Mouse (Mus musculus): Measurements from ENCODE around the gene Elf1.

Gene Elf1

DNA sequence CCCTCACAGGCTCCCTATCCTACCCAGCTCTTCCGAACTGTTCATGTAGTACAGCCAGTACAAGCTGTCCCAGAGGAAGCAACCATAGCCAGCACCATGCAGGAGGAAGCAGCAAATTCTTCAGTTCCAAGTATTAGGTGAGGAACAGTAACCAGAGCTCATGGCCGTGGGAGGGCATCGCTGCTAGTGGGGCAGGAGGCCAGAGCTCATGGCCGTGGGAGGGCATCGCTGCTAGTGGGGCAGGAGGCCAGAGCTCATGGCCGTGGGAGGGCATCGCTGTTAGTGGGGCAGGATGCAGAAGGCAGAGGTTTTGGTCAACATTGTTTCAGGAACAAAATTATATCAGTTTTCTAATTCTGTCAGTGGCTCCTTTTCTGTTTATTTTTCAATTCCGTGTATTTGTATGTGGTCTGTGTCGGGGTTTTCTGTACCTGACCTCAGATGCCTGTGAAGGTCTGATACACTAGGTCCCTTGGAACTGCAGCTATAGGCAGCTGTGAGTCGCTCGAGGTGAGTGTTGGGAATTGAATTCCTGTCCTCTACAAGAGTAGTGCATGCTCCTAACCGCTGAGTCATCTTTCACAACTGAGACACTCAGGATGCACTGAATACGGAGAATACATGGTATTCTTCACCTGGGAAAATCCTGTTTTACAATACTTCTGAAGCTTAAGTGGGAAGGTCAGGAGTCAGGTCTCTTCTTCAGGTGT is 92.6 kb downstream of the Elf1 start:
- no peak for DNase-seq (ENCODE audit: low spot score)

DNA sequence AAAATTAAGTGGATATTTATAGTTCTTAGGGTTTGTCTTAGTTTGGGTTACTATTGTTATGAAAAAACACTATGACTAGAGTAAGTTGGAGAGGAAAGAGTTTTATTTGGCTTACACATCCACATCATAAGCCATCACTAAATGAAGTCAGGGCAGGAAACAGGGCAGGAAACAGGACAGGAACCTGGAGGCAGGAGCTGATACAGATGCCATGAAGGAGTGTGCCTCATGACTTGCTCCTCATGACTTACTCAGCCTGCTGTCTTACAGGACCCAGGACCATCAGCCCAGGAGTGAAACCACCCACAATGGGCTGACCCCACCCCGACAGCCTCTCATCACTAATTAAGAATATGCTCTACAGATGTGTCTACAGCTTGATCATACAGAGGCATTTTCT is 93.4 kb downstream of the Elf1 start:
- no peak for DNase-seq (ENCODE audit: low spot score)

DNA sequence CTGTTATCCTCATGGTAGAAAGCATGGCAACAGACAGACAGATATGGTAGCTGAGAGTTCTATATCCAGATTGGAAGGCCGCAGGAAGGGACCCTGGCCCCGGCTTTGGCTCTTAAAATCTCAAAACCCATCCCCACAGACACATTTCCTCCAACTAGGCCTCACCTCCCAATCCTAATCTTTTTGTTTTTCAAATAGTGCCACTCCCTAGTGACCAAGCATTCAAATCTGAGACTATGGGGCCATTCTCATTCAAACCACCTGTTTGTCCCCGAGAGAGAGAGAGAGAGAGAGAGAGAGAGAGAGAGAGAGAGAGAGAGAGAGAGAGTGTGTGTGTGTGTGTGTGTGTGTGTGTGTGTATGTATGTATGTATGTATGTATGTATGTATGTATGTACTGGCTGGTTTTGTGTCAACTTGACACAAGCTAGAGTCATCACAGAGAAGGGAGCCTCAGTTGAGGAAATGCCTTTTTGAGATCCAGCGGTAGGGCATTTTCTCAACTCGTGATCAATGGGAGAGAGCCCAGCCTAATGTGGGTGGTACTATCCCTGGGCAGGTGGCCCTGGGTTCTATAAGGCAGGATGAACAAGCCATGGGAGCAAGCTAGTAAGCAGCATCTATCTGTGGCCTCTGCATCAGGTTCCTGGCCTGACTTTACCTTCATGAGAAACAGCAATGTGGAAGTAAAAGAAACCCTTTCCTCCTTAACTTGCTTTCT is 102.7 kb downstream of the Elf1 start:
- no peak for DNase-seq (ENCODE audit: low spot score)

DNA sequence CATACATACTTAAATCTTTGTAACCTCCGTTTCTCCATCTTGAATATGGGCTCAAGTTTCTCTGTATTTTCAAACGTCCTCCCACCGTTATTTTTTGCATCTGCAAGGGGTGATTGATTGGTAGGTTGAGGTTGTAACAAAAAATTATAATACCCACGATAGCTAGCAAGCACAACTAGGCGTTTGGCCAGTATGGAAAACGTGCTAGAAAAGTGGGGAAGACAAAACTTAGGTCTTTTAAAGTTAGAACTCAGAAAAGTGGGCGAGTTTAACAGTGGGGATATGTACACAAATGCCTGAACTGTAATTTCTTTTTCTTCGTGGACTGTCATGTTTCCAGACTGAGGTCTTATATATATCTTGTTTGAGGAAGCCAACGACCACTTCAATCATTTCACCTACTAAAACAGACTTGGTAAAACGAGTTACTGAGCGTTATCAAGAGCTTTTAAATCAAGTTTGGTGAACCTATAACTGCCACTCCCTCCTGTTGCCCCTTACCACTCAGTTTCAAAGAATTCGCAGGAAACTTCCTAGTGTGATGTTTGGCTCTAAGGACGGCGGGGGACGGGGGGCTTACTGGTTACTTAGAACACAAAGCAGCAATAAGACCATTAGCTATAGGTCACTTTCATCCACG is 105.6 kb downstream of the Elf1 start:
- no peak for DNase-seq (ENCODE audit: low spot score)

DNA sequence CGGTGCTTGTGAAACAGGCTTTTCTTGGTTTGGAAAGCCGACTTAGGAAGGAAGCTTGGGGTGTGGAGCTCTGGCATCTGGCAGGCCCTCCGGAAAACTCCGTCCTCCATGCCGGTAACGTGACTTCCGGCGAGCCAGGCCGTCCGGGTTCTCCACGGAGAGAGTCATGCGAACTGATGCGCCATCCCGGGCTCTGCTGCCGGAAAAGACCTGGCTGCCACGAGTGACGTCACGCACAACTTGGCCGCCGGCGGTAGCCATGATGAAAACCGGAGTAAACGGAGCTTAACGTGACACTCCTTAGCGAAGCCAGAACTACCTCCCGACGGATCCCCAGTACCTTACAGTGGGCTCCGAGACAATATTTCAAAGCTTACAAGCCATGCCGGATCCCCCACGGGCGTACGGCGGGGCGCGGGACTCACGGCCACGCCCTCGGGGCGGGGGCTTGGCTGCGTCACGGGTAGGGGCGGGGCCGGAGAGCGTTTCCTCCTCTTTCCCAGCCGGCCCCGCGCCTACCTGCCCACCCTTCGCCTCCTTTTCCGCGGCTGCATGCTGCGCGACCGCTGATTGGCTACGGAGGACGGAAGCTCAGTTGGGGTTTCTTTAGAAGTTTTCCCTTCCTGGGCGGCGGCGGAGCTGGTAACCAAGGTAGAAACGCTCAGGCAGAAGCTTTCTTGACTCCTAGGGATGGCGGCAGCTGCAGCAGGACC is 106.3 kb downstream of the Elf1 start, which contains the start of gene Sugt1:
Gene Sugt1 (plus strand): TSS at position 553 of the 713 bp plus-strand sequence.
- DNase-seq (ENCODE audit: low spot score) = peak; percentile 97

DNA sequence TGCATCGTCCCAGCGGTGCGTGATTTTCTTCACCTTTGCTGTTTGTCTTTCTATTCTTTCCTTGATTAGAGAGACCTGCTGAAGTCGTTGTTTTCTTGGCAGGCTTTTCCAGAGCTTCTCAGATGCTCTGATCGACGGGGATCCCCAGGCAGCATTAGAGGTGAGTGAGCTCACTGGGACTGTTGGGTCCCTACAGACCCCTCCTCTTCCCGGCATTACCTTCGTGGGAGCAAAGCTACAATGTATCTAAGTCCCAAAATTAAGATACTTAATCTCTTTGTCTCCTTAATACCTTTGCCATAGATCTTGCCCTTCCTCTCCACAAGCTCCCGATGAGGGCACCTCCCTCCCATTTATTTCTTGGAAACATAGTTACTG is 106.8 kb downstream of the Elf1 start:
- DNase-seq (ENCODE audit: low spot score) = no peak

DNA sequence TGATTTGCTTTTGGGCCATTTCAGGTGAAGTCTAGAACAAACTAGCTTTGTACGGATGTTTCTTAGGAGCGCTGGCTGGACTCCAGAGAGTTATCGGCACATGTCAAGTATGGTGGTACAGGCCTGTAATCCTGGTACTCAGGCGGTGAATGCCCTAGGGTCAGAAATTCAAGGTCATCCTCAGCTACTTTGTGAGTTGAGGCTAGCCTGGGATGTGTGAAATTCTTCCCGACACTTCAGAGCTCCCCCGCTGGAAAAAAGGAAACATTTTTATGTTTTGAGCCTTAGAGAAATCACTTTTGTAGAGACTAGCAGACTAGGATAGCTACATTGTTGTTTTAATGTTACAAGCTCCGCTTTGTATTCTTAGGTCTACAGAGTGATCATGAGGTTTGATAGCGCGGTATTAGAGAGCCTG is 107.5 kb downstream of the Elf1 start:
- DNase-seq (ENCODE audit: low spot score) = no peak

DNA sequence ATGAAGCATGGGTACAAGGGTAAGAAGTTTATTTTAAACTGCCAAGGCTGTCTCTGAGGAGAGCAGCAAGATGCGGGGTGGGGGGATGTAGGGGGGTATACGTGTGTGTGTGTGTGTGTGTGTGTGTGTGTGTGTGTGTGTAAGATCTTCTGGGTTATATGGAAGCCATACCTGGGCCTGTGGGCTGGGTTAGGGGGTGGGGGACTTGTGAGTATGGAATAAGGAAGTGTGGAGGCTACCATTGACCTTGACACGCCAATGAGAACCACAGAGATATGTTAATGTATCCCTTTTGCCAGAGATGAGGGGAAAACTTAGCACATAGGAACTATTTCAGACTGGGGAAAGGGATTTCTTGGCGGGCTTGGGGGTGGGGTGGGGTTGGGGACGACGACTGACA is 108.4 kb downstream of the Elf1 start:
- DNase-seq (ENCODE audit: low spot score) = no peak

DNA sequence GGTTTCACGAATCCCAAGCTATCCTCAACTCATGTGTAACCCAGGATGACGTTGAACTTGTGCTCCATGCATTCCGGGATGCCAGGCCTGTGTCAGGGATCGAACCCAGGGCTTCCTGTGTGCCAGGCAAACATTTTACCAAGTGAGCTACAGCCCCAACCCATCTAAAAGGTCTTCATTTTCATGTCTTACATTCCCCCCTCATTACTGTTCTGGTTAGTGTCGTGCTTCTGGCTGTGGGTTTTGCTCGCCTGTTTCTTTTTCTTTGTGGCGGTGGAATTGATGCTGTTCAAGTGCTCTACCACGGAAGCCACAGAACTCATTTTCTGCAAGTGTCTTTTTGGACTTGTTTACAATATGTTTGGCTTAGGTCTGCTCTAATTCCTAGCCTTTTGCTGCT is 109.9 kb downstream of the Elf1 start:
- no peak for DNase-seq (ENCODE audit: low spot score)

DNA sequence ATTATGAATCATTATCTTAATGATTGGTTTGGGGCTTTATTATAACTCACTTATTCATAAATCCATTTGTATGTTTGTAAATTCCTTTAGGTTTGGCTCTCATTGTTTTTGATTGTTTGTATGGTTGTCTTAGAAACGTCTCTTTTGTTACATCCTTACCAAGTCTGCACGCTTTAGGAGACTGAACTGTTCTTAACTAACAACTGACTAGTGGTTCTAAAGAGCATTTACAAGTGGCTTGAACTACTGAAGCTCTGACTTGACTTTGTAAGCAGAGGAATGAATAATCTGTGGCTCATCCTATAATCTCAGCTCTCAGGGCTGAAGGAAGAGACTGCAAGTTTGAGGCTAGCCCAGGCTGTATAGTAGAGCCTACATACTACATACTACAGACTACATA is 110.6 kb downstream of the Elf1 start:
- no peak for DNase-seq (ENCODE audit: low spot score)

DNA sequence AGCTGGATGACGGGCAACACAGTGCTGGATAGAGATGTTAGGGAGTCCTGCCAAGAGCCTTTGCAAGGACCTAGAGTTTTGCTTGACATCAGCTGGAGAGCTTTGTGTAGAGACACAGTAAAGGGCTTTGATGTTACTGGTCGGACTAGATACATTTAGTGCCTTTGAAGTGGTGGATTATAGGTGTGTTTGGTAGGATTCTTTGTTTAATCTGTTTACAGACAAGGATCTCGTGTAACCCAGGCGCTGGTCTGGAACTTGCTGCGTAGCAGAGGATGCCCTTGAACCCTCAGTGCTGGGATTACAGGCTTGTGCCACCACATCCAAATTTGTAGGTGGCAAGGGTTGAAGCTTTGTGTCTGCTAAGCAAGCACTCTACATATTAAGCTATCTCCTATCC is 113.1 kb downstream of the Elf1 start:
- no peak for DNase-seq (ENCODE audit: low spot score)

DNA sequence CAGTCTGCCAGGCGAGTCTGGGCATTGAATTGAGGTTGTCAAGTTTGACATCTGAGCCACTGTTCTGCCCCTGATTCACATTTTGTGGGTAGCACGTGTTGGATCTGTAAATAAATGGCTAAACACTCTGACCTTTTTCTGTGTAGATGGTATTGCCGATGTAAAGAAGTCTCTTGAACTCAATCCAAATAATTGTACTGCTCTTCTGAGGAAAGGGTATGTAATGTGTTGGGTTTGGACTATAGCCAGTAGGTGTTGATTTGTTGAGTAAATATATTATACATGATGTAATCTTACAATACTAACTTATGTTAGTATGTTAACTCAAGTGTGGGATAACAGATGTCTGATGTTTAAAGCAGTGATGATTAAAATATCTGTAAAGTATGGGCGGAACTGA is 115.6 kb downstream of the Elf1 start:
- no peak for DNase-seq (ENCODE audit: low spot score)

DNA sequence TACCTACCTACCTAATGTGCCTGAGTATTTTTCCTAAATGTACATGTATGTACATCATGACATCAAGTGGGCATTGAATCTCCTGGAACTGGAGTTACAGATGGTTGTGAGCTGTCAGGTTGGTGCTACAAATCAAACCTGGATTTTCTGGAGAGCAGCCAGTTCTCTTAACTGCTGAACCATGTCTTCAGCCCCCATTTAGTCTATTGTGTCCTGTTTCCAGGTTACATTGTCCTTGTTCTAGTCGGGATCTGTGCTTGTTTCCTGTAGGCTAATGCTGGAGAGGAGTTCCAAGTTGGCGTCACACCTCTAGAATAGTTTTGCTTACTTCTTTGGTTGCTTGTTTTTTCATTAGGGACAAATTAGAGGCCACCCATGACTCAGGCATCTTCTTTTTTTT is 124.9 kb downstream of the Elf1 start:
- no peak for DNase-seq (ENCODE audit: low spot score)

DNA sequence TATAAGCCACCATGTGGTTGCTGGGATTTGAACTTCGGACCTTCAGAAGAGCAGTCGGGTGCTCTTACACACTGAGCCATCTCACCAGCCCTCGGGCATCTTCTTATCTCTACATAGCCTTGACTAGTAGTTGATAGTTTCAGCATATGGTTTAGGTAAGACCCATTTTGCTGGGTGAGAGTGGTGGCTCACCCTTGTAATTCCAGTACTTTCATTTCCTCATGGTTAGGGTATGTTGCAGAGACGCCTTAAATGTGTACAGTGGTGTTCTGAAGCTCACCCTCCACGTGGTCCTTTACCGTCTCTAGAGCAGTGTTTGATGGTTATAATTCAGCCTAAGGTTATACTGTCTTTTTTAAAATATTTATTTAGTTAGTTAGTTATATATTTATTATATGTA is 125.4 kb downstream of the Elf1 start:
- DNase-seq (ENCODE audit: low spot score) = no peak

DNA sequence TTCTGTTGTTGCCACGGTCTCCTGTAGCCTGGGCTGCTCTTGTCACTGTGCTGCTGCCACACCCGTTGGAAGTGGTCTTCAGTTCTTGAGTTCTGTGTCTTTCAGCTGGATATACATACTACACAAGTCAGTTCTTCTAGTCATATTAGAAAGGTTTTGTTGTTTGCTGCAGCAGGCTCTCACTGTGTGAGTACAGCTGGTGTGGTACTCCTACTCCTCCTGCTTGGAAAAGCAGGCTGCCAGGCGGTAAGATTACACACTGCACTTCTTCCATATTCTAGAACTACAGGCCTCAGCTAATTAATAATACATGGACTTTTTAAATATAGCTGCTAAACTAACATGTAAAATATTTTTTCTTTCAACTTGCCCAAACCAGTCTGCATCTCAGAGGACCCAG is 125.9 kb downstream of the Elf1 start:
- no peak for DNase-seq (ENCODE audit: low spot score)

DNA sequence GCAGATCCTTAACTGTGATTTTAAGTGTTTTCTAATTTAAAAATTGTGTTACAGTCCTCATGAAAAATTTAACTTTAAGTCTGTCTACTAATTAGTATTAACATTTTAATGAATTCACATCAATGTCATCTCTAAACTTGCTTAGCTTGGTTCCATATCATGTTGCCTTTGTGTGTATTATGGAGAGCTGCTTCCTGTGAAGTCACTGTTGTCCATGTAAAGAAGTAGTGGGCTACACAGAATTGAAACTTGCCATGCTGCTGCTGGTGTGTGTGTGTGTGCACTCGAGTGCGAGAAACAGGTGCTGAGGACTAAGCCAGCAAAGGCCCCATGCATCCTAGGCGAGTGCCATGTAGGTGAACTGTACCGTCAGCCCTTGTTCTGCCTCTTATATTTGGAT is 126.4 kb downstream of the Elf1 start:
- DNase-seq (ENCODE audit: low spot score) = no peak

DNA sequence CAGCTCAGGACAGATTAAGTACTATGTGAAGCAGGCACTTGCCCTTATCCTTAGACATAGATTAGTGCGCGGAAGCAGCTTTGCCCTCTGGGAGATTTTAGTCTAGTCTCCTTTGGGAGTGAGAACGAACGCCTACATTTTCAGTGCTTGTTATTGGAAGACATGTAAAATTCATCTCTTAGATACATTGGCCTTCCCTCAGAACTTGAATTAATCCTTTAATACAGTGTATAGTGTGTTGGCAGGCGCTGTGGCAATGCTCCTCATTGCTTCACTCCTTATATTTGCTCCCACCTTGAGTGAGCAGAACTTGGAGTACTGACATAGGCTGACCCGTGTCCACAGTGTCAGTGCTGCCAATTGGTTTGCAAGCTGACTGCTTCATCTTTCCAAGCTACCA is 127.3 kb downstream of the Elf1 start:
- no peak for DNase-seq (ENCODE audit: low spot score)

DNA sequence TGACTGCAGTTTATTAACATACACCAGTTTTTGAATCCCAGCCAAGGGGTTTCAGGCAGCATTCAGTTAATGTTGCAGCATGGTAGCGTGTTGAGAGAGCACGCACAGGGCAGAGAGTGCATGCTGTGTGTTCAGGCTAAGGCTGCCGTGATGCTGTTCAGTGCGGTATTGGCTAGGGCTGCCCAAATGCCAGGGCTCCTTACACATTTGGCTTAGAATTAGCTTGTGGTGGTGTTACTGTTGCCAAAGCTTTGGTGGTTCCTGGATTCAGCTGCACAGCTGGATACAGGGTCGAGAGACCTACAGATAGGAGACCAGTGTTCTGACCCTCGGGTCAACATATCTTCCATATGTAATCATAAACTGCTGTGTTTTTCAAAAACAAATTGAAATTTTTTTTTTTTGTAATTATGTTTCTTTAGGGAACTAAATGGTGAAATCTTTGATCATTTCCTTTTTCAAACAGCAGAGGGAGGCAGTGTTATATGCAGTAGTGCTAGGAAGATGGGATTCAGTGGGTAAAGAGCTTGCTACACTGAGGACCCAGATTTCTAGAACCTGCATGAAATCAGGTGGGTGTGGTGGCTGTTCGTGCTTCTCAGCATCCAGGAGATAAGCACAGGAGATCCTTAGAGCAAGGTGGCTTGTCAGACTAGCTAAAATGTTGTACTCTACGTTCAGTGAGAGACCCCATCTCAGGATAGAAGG is 136.3 kb downstream of the Elf1 start:
- DNase-seq (ENCODE audit: low spot score) = peak; percentile 30

DNA sequence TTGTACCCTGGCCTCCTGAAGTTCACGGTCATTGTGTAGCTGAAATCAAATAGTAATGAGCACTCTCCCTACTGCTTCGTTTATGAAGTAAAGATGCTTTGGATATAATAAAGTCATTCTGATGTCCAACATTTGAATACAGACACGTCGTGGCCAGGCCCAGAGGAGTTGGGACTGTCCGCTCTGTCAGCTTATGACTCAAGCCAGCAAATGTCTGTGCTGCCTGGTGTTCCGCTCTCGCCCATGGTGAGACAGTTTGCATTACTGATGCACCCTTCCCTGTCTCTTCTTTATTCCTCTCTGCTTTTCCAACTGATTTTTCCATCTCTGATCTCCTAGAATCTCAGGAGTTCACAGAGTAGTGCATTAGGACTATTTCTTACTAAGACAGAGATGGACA is 138.8 kb downstream of the Elf1 start:
- no peak for DNase-seq (ENCODE audit: low spot score)

DNA sequence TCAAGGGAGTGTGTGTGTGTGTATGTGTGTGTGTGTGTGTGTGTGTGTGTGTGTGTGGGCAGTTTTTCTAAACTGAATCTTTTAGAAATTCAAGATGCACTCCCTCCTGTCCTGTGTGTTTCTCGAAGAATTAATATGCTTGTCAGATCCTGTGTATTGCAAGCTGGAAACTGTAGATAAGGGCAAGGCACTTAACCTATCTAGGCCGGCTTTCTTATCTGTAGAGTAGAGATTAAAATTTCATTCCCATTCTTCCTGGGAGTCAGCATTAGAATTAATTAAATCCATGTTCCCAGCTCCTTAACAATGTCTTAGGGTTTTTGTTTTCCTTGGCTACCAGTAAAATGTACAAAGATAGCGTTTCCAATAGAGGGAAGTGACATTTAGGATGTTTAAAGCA is 140.1 kb downstream of the Elf1 start:
- DNase-seq (ENCODE audit: low spot score) = no peak
